Mouse (Mus musculus) heart, embryonic 11.5 days (tissue): ENCODE results near the gene Zfp648. TPM values are rescaled to one million over a fixed set of nuclear protein-coding genes. Genes with fewer than 3 reads are reported as not detected.

Experiments
- ATAC-seq: fragments of 200-750 bp; cut with Nextera tagmentation; replicated peaks from 2 replicates; pipeline ENCODE4 v1.8.0; 2017; ENCODE audit warnings: moderate library complexity; ENCODE audit not compliant: insufficient number of reproducible peaks, low FRiP score, low TSS enrichment
- H3K27ac ChIP-seq: fragments of 300-500 bp; sonication (generic); 2 replicates; pipeline ENCODE4 v1.5.1; 2014; ENCODE audit warnings: mild to moderate bottlenecking, low read depth, low read length
- H3K27me3 ChIP-seq: fragments of 300-500 bp; sonication (generic); 2 replicates; pipeline ENCODE4 v1.6.1; 2014; ENCODE audit warnings: mild to moderate bottlenecking, low read length, mixed read lengths; ENCODE audit not compliant: control insufficient read depth, insufficient read depth
- H3K36me3 ChIP-seq: fragments of 300-500 bp; sonication (generic); 2 replicates; pipeline ENCODE4 v1.6.1; 2014; ENCODE audit warnings: mild to moderate bottlenecking, low read length, moderate library complexity, mixed read lengths; ENCODE audit not compliant: control insufficient read depth, insufficient read depth
- H3K4me1 ChIP-seq: fragments of 300-500 bp; sonication (generic); 2 replicates; pipeline ENCODE4 v1.6.1; 2014; ENCODE audit warnings: low read length; ENCODE audit not compliant: control insufficient read depth, insufficient read depth
- H3K4me2 ChIP-seq: fragments of 300-500 bp; sonication (generic); 2 replicates; pipeline ENCODE4 v1.6.1; 2014; ENCODE audit warnings: mild to moderate bottlenecking, moderate library complexity
- H3K4me3 ChIP-seq: fragments of 300-500 bp; sonication (generic); 2 replicates; pipeline ENCODE4 v1.5.1; 2014; ENCODE audit warnings: low read depth, low read length
- H3K9ac ChIP-seq: fragments of 300-500 bp; sonication (generic); 2 replicates; pipeline ENCODE4 v1.6.1; 2014; ENCODE audit warnings: mild to moderate bottlenecking, low read depth, low read length, moderate library complexity
- H3K9me3 ChIP-seq: fragments of 300-500 bp; sonication (generic); replicated peaks from 2 replicates; pipeline ENCODE4 v1.6.1; 2016; ENCODE audit warnings: low read length; ENCODE audit not compliant: control insufficient read depth
- WGBS: fragments of 180-500 bp; shearing (Covaris S2); extraction: QIAGEN DNeasy Blood & Tissue Kit; methylation state at CpG from one replicate; pipeline ENCODE4 v1.1.7; 2014; ENCODE audit not compliant: insufficient replicate concordance; 5-methylcytosine and 5-hydroxymethylcytosine counted together
- polyA plus RNA-seq: library from polyadenylated mRNA; unstranded; fragments of >200 nt; fragmentation: Nextera tagmentation; extraction: Ambion mirVana; gene quantifications from 2 replicates; pipeline ENCODE4 v1.2.1, GENCODE M21; 2014

The Zfp648 gene
- not detected in 2 replicates for polyA plus RNA-seq

GRCm38 (mm10) chr1:154200955-154201722, at the start of gene Zfp648:
TSS of gene Zfp648 (plus strand) at chr1:154201187.
- 28% methylated on average over 14 of the region's 14 CpGs for WGBS
- H3K4me3 ChIP-seq = no peak within 1 kb of the TSS
- H3K4me2 ChIP-seq = no peak within 1 kb of the TSS
- no peak within 1 kb of the TSS for H3K27ac ChIP-seq
- H3K4me1 ChIP-seq = peaks cover 16% of the 10 kb centered on the region
- no peaks in the 10 kb centered on the region for H3K36me3 ChIP-seq
- H3K9ac ChIP-seq = no peak within 1 kb of the TSS
- H3K9me3 ChIP-seq = no peaks in the 10 kb centered on the region
- ATAC-seq = no peak
- peaks cover 36% of the 10 kb centered on the region for H3K27me3 ChIP-seq

- ATAC-seq = no peak
- Histone ChIP-seq H3K4me3 (no peak overlapping the region), H3K27ac (no peak overlapping the region), H3K4me2 (no peak overlapping the region), H3K4me1 (peaks cover 3% of the 10 kb centered on the region; the same call in 1 of the 2 replicates), H3K27me3 (no peaks in the 10 kb centered on the region), H3K36me3 (no peaks in the 10 kb centered on the region), H3K9ac (no peak overlapping the region), H3K9me3 (no peaks in the 10 kb centered on the region)
- 62% methylated on average over 1 of the region's 1 CpGs for WGBS
These were observed 48.4 kb upstream of the Zfp648 start for GRCm38 (mm10) chr1:154152539-154152938.

- WGBS = 86% methylated on average over 7 of the region's 7 CpGs
- H3K4me3 ChIP-seq = no peak overlapping the region
- no peaks in the 10 kb centered on the region for H3K9me3 ChIP-seq
- no peak overlapping the region for H3K9ac ChIP-seq
- no peaks in the 10 kb centered on the region for H3K36me3 ChIP-seq
- no peak overlapping the region for H3K4me2 ChIP-seq
- H3K27ac ChIP-seq = no peak overlapping the region
- no peaks in the 10 kb centered on the region for H3K27me3 ChIP-seq
- peaks cover 3% of the 10 kb centered on the region; the same call in 1 of the 2 replicates for H3K4me1 ChIP-seq
- ATAC-seq = no peak
These were observed 47.2 kb upstream of the Zfp648 start for GRCm38 (mm10) chr1:154153800-154154199.

- no peak overlapping the region for H3K4me2 ChIP-seq
- H3K27me3 ChIP-seq = no peaks in the 10 kb centered on the region
- no peak overlapping the region for H3K4me3 ChIP-seq
- no peak for ATAC-seq
- no peaks in the 10 kb centered on the region for H3K4me1 ChIP-seq
- H3K9me3 ChIP-seq = no peaks in the 10 kb centered on the region
- no peak overlapping the region for H3K9ac ChIP-seq
- WGBS = 69% methylated on average over 14 of the region's 14 CpGs
- H3K36me3 ChIP-seq = no peaks in the 10 kb centered on the region
- H3K27ac ChIP-seq = no peak overlapping the region
These were observed 44.6 kb upstream of the Zfp648 start for GRCm38 (mm10) chr1:154156177-154157062.

- Histone ChIP-seq H3K36me3 (no peaks in the 10 kb centered on the region), H3K4me3 (no peak overlapping the region), H3K27me3 (no peaks in the 10 kb centered on the region), H3K9me3 (no peaks in the 10 kb centered on the region), H3K27ac (no peak overlapping the region), H3K9ac (no peak overlapping the region), H3K4me2 (no peak overlapping the region), H3K4me1 (no peaks in the 10 kb centered on the region)
- ATAC-seq = no peak
- WGBS = 56% methylated on average over 4 of the region's 4 CpGs
These were observed 43.9 kb upstream of the Zfp648 start for GRCm38 (mm10) chr1:154157131-154157530.

- Histone ChIP-seq H3K36me3 (no peaks in the 10 kb centered on the region), H3K9me3 (no peaks in the 10 kb centered on the region), H3K4me1 (no peaks in the 10 kb centered on the region), H3K27ac (no peak overlapping the region), H3K4me3 (no peak overlapping the region), H3K9ac (no peak overlapping the region), H3K4me2 (no peak overlapping the region), H3K27me3 (no peaks in the 10 kb centered on the region)
- WGBS = 74% methylated on average over 6 of the region's 6 CpGs
- ATAC-seq = no peak
These were observed 33.3 kb upstream of the Zfp648 start for GRCm38 (mm10) chr1:154167696-154168095.

GRCm38 (mm10) chr1:154175334-154175733, 25.7 kb upstream of the Zfp648 start:
- 77% methylated on average over 6 of the region's 6 CpGs for WGBS
- Histone ChIP-seq H3K36me3 (no peaks in the 10 kb centered on the region), H3K9ac (no peak overlapping the region), H3K4me3 (no peak overlapping the region), H3K27me3 (no peaks in the 10 kb centered on the region), H3K27ac (no peak overlapping the region), H3K4me1 (no peaks in the 10 kb centered on the region), H3K4me2 (no peak overlapping the region), H3K9me3 (no peaks in the 10 kb centered on the region)
- ATAC-seq = no peak

GRCm38 (mm10) chr1:154177781-154178180, 23.2 kb upstream of the Zfp648 start:
- no peak overlapping the region for H3K4me2 ChIP-seq
- H3K27me3 ChIP-seq = no peaks in the 10 kb centered on the region
- H3K9me3 ChIP-seq = no peaks in the 10 kb centered on the region
- WGBS = 81% methylated on average over 4 of the region's 4 CpGs
- H3K4me3 ChIP-seq = no peak overlapping the region
- no peak for ATAC-seq
- no peaks in the 10 kb centered on the region for H3K4me1 ChIP-seq
- no peaks in the 10 kb centered on the region for H3K36me3 ChIP-seq
- H3K9ac ChIP-seq = no peak overlapping the region
- no peak overlapping the region for H3K27ac ChIP-seq
